Mouse (Mus musculus): Measurements from ENCODE around the gene Znrd1as.

DNA sequence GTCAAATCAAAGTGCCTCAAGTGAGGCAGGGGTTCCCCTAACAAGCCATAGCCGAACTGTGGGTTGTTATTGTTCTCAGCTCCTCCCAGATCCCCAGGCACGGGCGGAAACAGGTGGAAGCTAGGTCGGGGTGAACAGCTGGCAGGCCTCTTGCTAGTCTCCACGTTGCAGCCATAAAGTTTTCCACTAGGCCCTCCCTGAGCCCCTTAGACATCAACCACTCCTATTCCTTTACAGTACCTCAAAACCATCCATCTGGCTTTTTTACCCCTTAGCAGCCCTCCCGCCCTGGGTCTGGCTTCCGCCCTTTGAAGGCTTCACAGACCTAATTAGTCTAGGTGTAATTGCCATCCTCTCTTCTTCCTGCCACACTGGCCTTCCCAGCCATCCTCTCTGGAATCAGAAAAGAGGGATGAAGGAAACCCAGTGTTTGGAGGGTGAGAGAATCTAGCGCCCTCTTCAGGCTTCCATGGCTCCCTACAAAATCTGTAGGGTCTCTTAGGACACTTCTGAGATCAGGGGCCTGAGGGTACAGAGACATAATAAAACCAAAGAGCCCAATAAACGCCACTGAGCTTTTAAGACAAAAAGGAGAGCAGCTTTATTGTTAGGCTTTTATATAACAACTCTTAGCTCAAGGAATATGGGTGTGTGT is 14.1 kb upstream of the Znrd1as start:
- TF ChIP-seq GATA1 (IDR thresholded peaks at IDR 0.05; ENCODE audit: borderline replicate concordance, low read length) (no peak), FLI1 (IDR thresholded peaks at IDR 0.05; ENCODE audit: low read length) (no peak)
